Mouse (Mus musculus) kidney, postnatal 0 days (tissue): ENCODE data around the gene Fbxl12. TPM values are rescaled to one million over a fixed set of nuclear protein-coding genes. Genes with fewer than 3 reads are reported as not detected.
"Not testable (repeated sequence)": the region's sequence is repeated elsewhere in the genome, so short reads cannot be mapped to it uniquely, and the experiment has no call there.

ENCODE experiments used
- ATAC-seq: fragments of 200-750 bp; cut with Nextera tagmentation; replicated peaks from 2 replicates; pipeline ENCODE4 v1.8.0; 2017; ENCODE audit warnings: low read depth, moderate number of reproducible peaks, moderate TSS enrichment, moderate library complexity; ENCODE audit not compliant: low FRiP score
- DNase-seq: peaks from one replicate; pipeline ENCODE4 v3.0.0-alpha.2; 2016; ENCODE audit warnings: low spot score
- H3K27ac ChIP-seq: fragments of 300-500 bp; sonication (generic); 2 replicates; pipeline ENCODE4 v1.5.1; 2014; ENCODE audit warnings: mild to moderate bottlenecking
- H3K27me3 ChIP-seq: fragments of 300-500 bp; sonication (generic); 2 replicates; pipeline ENCODE4 v1.6.1; 2014; ENCODE audit warnings: low read length, mixed read lengths; ENCODE audit not compliant: insufficient read depth
- H3K36me3 ChIP-seq: fragments of 300-500 bp; sonication (generic); 2 replicates; pipeline ENCODE4 v1.6.1; 2014; ENCODE audit warnings: low read length, mixed read lengths; ENCODE audit not compliant: insufficient read depth
- H3K4me1 ChIP-seq: fragments of 300-500 bp; sonication (generic); replicated peaks from 2 replicates; pipeline ENCODE4 v1.6.1; 2014; ENCODE audit warnings: antibody characterized with exemption, low read length, mixed read lengths; ENCODE audit not compliant: insufficient read depth
- H3K4me2 ChIP-seq: fragments of 300-500 bp; sonication (generic); 2 replicates; pipeline ENCODE4 v1.6.1; 2014; ENCODE audit warnings: mild to moderate bottlenecking, low read length, moderate library complexity, mixed read lengths
- H3K4me3 ChIP-seq: fragments of 300-500 bp; sonication (generic); replicated peaks from 2 replicates; pipeline ENCODE4 v1.5.1; 2014; ENCODE audit warnings: low read depth, low read length
- H3K9ac ChIP-seq: fragments of 300-500 bp; sonication (generic); 2 replicates; pipeline ENCODE4 v1.6.1; 2014; ENCODE audit warnings: low read depth, low read length
- H3K9me3 ChIP-seq: fragments of 300-500 bp; sonication (generic); replicated peaks from 2 replicates; pipeline ENCODE4 v1.6.1; 2016; ENCODE audit warnings: low read length, inconsistent platforms, mixed read lengths
- CTCF ChIP-seq: IDR thresholded peaks from 2 replicates; pipeline ENCODE4 v1.5.1; 2016; ENCODE audit warnings: antibody characterized with exemption, low read depth, mild to moderate bottlenecking, moderate library complexity
- WGBS: fragments of 180-500 bp; shearing (Covaris S2); extraction: QIAGEN DNeasy Blood & Tissue Kit; methylation state at CpG from one replicate; pipeline ENCODE4 v1.1.7; 2014; 5-methylcytosine and 5-hydroxymethylcytosine counted together
- polyA plus RNA-seq: library from polyadenylated mRNA; unstranded; fragments of >200 nt; fragmentation: Nextera tagmentation; extraction: Ambion mirVana; gene quantifications from 2 replicates; pipeline ENCODE4 v1.2.1, GENCODE M21; 2015

The Fbxl12 gene
- polyA plus RNA-seq, 1 experiment from 2014 or later: 16.0 TPM

GRCm38 (mm10) chr9:20636790-20637189 lies 7.8 kb downstream of the Fbxl12 start:
- no peak for ATAC-seq

DNA sequence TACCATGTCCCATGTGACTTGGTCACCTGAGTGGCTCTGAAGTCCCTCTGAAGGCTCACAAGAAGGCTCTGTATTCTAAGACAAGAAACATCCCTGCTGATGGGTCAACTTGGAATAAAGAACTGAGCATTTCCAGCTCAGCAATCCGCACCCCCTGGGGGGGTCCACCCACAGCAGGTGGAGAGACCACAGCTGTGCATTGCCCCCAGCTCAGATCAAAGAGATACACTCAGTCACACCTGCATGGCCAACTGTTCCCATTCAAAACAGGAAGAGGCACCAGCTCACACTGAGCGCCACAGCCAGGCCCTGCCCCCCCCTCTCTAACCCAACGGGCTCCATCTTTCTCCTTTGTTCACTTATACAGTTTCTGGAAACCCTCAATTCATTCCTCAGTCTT lies 8.3 kb downstream of the Fbxl12 start:
- 0 out of 2 replicates have a peak, but pooled peaks have one; percentile 25 for ATAC-seq

More at GRCm38 (mm10) chr9:20636790-20637189, 7.8 kb downstream of the Fbxl12 start:
- no peak for TF ChIP-seq CTCF
- no peak for DNase-seq
- H3K9me3 ChIP-seq: no peaks in the 10 kb centered on the region
- no peaks in the 10 kb centered on the region for H3K27me3 ChIP-seq
- H3K27ac ChIP-seq: no peak overlapping the region
- peaks cover 16% of the 10 kb centered on the region; the same call in 1 of the 2 replicates for H3K36me3 ChIP-seq
- H3K4me2 ChIP-seq: no peak overlapping the region
- H3K4me3 ChIP-seq: no peak overlapping the region
- WGBS: 84% methylated on average over 2 of the region's 2 CpGs
- no peak overlapping the region for H3K9ac ChIP-seq
- H3K4me1 ChIP-seq: no peaks in the 10 kb centered on the region; the same call in 1 of the 2 replicates

DNA sequence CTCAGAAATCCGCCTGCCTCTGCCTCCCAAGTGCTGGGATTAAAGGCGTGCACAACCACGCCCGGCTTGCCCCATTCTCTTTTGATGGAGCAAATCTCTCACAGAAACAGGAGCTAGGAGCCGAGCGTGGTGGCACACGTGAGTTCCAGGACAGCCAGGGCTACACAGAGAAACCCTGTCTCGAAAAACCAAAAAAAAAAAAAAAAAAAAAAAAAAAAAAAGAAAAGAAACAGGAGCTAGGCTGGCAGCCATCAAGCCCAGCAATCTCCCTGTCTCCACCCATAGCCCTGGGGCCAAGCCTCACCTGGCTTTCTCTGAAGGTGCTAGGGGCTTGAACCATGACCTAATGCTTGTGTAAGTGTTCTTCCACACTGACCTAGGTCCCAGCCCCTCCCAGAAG lies 8.9 kb downstream of the Fbxl12 start:
- not testable (repeated sequence) for H3K4me1 ChIP-seq, DNase-seq, ATAC-seq, H3K9me3 ChIP-seq, H3K27ac ChIP-seq, H3K4me3 ChIP-seq, H3K9ac ChIP-seq, H3K27me3 ChIP-seq, H3K4me2 ChIP-seq
- WGBS: 94% methylated on average over 7 of the region's 8 CpGs
- H3K36me3 ChIP-seq: peaks cover 16% of the 10 kb centered on the region; the same call in 1 of the 2 replicates

More for the DNA sequence above, 8.3 kb downstream of the Fbxl12 start:
- no peak overlapping the region for H3K9ac ChIP-seq
- no peak overlapping the region for H3K4me2 ChIP-seq
- H3K4me1 ChIP-seq: no peaks in the 10 kb centered on the region; the same call in 1 of the 2 replicates
- no peaks in the 10 kb centered on the region for H3K27me3 ChIP-seq
- 89% methylated on average over 3 of the region's 3 CpGs for WGBS
- no peak overlapping the region for H3K27ac ChIP-seq
- TF ChIP-seq CTCF: no peak
- H3K9me3 ChIP-seq: no peaks in the 10 kb centered on the region
- no peak overlapping the region for H3K4me3 ChIP-seq
- peaks cover 16% of the 10 kb centered on the region; the same call in 1 of the 2 replicates for H3K36me3 ChIP-seq
- no peak for DNase-seq

- DNase-seq: no peak
- 97% methylated on average over 2 of the region's 2 CpGs for WGBS
- H3K9me3 ChIP-seq: no peaks in the 10 kb centered on the region
- no peak overlapping the region for H3K4me3 ChIP-seq
- H3K36me3 ChIP-seq: no peaks in the 10 kb centered on the region
- H3K4me1 ChIP-seq: no peaks in the 10 kb centered on the region
- no peak overlapping the region for H3K27ac ChIP-seq
- no peaks in the 10 kb centered on the region for H3K27me3 ChIP-seq
- no peak overlapping the region for H3K4me2 ChIP-seq
- no peak for TF ChIP-seq CTCF
- no peak overlapping the region for H3K9ac ChIP-seq
- ATAC-seq: no peak
These were observed 13.2 kb downstream of the Fbxl12 start for GRCm38 (mm10) chr9:20631332-20631731.

DNA sequence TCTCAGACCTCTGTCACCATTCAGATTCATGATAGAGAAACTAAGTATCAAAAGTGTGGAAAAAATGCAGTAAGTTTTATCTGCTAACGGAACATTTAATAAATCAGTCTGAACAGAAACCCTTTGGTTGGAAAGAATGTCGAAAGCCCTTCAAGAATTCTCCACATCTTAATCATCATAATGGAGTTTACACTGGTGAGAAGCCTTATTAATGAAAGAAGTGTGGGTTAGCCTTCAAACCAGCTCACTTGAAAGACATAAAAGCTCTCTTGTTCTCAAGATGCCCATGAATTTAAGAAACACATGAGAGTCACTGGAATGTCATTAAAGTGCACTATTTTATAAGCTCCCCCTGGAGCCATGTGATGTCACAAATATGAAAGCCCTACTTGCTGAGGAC lies 27.9 kb downstream of the Fbxl12 start:
- Histone ChIP-seq H3K4me1 (no peaks in the 10 kb centered on the region), H3K4me3 (no peak overlapping the region), H3K9ac (no peak overlapping the region), H3K27me3 (no peaks in the 10 kb centered on the region), H3K36me3 (0 out of 2 replicates have a peak, but pooled peaks cover 3% of the 10 kb centered on the region), H3K27ac (no peak overlapping the region), H3K4me2 (no peak overlapping the region), H3K9me3 (no peaks in the 10 kb centered on the region)
- 83% methylated on average over 2 of the region's 2 CpGs for WGBS
- ATAC-seq (no peak), DNase-seq (no peak)
- TF ChIP-seq CTCF: no peak

- WGBS: 71% methylated on average over 5 of the region's 5 CpGs
These were observed 32.6 kb downstream of the Fbxl12 start for GRCm38 (mm10) chr9:20611976-20612375.

DNA sequence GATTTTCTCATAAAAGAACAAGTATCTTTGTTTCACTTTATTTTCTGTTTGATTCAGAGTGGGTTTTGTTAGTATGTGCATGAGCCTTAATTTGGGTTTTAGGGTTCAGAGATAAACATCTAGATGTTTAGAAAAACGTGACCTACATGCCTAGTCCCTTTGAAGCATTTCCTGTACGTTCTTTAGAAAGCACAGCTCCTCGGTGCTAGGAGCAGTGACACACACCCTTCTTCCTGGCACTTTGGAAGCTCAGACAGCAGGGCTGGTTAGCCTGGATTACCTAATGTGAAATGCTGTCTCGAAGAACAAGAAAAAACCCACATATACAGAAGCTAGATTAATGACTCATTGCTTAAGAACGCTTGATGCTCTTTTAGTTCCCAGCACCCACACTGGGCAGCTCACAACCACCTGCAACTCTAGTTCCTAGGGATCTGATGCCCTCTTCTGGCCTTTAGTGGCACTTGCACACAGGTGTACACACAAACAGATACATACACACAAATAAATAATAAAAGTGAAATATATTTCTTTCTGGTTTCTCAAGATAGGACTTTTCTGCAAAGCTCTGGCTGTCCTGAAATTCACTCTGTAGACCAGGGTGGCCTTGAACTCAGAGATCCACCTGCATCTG lies 34.6 kb downstream of the Fbxl12 start:
- Histone ChIP-seq H3K36me3 (0 out of 2 replicates have a peak, but pooled peaks cover 4% of the 10 kb centered on the region), H3K4me1 (no peaks in the 10 kb centered on the region), H3K9ac (no peak overlapping the region), H3K9me3 (no peaks in the 10 kb centered on the region), H3K4me2 (no peak overlapping the region), H3K27me3 (no peaks in the 10 kb centered on the region), H3K4me3 (no peak overlapping the region), H3K27ac (no peak overlapping the region)
- ATAC-seq: no peak
- DNase-seq: no peak
- peak; percentile 12; the same call in 1 of the 2 replicates for TF ChIP-seq CTCF
- WGBS: 85% methylated on average over 5 of the region's 5 CpGs

More at GRCm38 (mm10) chr9:20611976-20612375, 32.6 kb downstream of the Fbxl12 start:
- Histone ChIP-seq H3K27ac (no peak overlapping the region), H3K36me3 (0 out of 2 replicates have a peak, but pooled peaks cover 5% of the 10 kb centered on the region), H3K9me3 (no peaks in the 10 kb centered on the region), H3K4me3 (no peak overlapping the region), H3K9ac (no peak overlapping the region), H3K4me2 (no peak overlapping the region), H3K27me3 (no peaks in the 10 kb centered on the region), H3K4me1 (no peaks in the 10 kb centered on the region)
- no peak for TF ChIP-seq CTCF
- DNase-seq: no peak
- no peak for ATAC-seq
